Mouse (Mus musculus): ENCODE results near the gene Pcyt1b. TPM values are rescaled to one million over a fixed set of nuclear protein-coding genes. Genes with fewer than 3 reads are reported as not detected.

Pcyt1b gene
- polyA plus RNA-seq, 1 experiment from 2014 or later: 5.6 TPM

- 0 out of 2 replicates have a peak overlapping the region, but pooled peaks have one; percentile 18 for H3K9ac ChIP-seq (replicated peaks)
- WGBS: 13% methylated on average over 19 of the region's 19 CpGs
- peak overlapping the region; percentile 53 for H3K4me2 ChIP-seq
- peak overlapping the region; percentile 87 for H3K27ac ChIP-seq
- H3K4me3 ChIP-seq (replicated peaks): peak overlapping the region; percentile 37
- H3K27me3 ChIP-seq: no peaks in the 10 kb centered on the region
- H3K36me3 ChIP-seq: no peaks in the 10 kb centered on the region
- H3K4me1 ChIP-seq (replicated peaks): no peaks in the 10 kb centered on the region
- no peaks in the 10 kb centered on the region for H3K9me3 ChIP-seq
- peak; percentile 99 for ATAC-seq (ENCODE audit: insufficient number of reproducible peaks, insufficient read depth, low FRiP score, low TSS enrichment, low read depth)
Measured at GRCm38 (mm10) chrX:93674836-93675795, 20.5 kb downstream of the Pcyt1b start.

DNA sequence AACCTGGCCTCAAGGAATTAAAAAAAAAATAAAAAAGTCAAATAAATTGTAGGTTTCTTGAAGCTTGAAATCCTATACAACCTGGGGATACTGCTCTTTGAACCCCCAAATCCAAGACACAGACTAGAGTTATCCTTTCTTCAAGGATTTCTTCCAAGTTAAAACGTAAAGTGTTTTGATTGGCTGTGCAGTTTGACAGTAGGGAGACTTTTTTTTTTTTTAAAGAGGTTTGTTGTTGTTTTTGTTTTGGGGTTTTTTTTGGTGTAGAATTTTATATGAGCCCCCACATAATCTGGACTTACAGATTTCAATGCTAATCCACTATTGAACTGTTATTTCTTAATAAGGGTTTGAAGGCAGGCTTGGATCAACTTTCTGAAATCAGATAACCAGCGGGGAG lies 21.6 kb downstream of the Pcyt1b start:
- Histone ChIP-seq H3K4me3 (replicated peaks) (peak overlapping the region; percentile 37; the same call in 1 of the 2 replicates), H3K27ac (peak overlapping the region; percentile 87; the same call in 1 of the 2 replicates), H3K27me3 (no peaks in the 10 kb centered on the region), H3K9ac (replicated peaks) (no peak overlapping the region), H3K36me3 (no peaks in the 10 kb centered on the region), H3K4me2 (peak overlapping the region; percentile 53), H3K4me1 (replicated peaks) (no peaks in the 10 kb centered on the region), H3K9me3 (no peaks in the 10 kb centered on the region)
- ATAC-seq (ENCODE audit: insufficient number of reproducible peaks, insufficient read depth, low FRiP score, low TSS enrichment, low read depth): no peak
- WGBS: 72% methylated on average over 2 of the region's 2 CpGs

DNA sequence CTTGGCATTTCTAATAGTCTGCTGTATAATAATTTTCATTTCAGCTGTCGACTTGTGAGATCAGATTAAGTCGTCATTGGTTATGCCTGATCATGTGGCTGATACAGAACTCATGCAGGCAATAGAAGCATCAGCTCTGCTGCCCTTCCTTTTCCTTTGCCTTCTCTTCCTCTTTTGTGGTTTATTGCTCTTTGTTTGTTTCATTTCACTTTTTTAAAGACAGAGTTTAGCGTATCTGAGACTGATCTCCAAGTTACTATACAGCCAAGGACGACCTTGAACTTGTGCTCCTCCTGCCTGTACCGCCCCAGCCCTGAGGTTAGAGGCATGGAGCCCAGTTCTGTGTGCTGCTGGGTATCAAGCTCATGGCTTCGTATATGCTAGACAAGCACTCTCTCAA lies 34.6 kb downstream of the Pcyt1b start:
- Histone ChIP-seq H3K27me3 (no peaks in the 10 kb centered on the region), H3K4me2 (no peak overlapping the region), H3K4me3 (replicated peaks) (no peak overlapping the region), H3K9ac (replicated peaks) (no peak overlapping the region), H3K4me1 (replicated peaks) (no peaks in the 10 kb centered on the region), H3K27ac (no peak overlapping the region), H3K9me3 (no peaks in the 10 kb centered on the region), H3K36me3 (no peaks in the 10 kb centered on the region)
- 88% methylated on average over 6 of the region's 6 CpGs for WGBS
- ATAC-seq (ENCODE audit: insufficient number of reproducible peaks, insufficient read depth, low FRiP score, low TSS enrichment, low read depth): no peak

DNA sequence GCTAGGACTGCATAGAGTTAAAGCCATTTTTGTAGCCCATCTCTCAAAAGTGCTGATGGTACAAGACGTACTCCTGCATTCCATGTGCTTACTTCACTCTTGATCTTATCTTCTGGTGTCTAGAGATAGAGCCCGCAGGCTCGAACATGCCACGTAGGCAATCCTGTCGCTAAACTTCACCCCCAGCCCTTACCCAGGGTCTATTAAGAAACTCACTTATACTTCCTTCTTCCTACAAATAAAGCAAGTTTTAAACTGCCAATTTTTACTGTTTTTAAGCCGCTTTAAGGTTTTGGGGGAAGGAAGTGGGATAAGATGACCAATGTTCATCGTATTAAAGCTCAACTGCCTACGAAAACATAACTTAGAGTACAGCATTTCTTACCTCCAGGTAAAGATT lies 36.0 kb downstream of the Pcyt1b start:
- Histone ChIP-seq H3K4me3 (replicated peaks) (no peak overlapping the region), H3K4me2 (no peak overlapping the region), H3K36me3 (no peaks in the 10 kb centered on the region), H3K9me3 (no peaks in the 10 kb centered on the region), H3K27ac (no peak overlapping the region), H3K4me1 (replicated peaks) (no peaks in the 10 kb centered on the region), H3K9ac (replicated peaks) (no peak overlapping the region), H3K27me3 (no peaks in the 10 kb centered on the region)
- 86% methylated on average over 8 of the region's 8 CpGs for WGBS
- ATAC-seq (ENCODE audit: insufficient number of reproducible peaks, insufficient read depth, low FRiP score, low TSS enrichment, low read depth): no peak

DNA sequence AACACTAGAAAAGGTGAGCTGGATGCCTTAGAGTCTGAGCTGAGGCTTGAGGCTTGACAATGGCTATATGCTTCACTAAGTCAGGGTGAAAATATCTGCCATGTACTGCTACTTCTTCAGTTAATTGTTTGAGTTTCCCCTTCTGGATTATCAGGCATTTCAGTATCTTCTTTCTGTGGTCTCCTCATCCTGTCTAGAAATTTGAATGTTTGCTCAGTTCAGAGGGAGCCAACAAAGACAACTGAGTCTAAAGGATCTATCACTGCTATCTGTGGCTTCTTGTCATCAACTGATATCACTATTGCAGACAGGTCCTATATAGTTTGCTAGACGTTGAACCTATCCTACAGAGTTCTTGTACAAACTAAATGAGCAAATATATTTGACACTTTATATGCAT lies 42.9 kb downstream of the Pcyt1b start:
- H3K9me3 ChIP-seq: no peaks in the 10 kb centered on the region
- H3K9ac ChIP-seq (replicated peaks): no peak overlapping the region
- H3K36me3 ChIP-seq: no peaks in the 10 kb centered on the region
- no peaks in the 10 kb centered on the region for H3K27me3 ChIP-seq
- H3K4me3 ChIP-seq (replicated peaks): no peak overlapping the region
- no peak overlapping the region for H3K4me2 ChIP-seq
- WGBS: 73% methylated on average over 1 of the region's 1 CpGs
- H3K27ac ChIP-seq: no peak overlapping the region
- no peak for ATAC-seq (ENCODE audit: insufficient number of reproducible peaks, insufficient read depth, low FRiP score, low TSS enrichment, low read depth)
- H3K4me1 ChIP-seq (replicated peaks): 0 out of 2 replicates have a peak, but pooled peaks cover 3% of the 10 kb centered on the region

GRCm38 (mm10) chrX:93700528-93701225 lies 46.0 kb downstream of the Pcyt1b start:
- no peak overlapping the region for H3K4me2 ChIP-seq
- 52% methylated on average over 8 of the region's 8 CpGs for WGBS

GRCm38 (mm10) chrX:93712566-93712965 lies 57.9 kb downstream of the Pcyt1b start:
- no peak overlapping the region for H3K4me3 ChIP-seq (replicated peaks)
- 85% methylated on average over 1 of the region's 1 CpGs for WGBS
- H3K27me3 ChIP-seq: no peaks in the 10 kb centered on the region
- ATAC-seq (ENCODE audit: insufficient number of reproducible peaks, insufficient read depth, low FRiP score, low TSS enrichment, low read depth): no peak
- no peaks in the 10 kb centered on the region for H3K9me3 ChIP-seq
- no peaks in the 10 kb centered on the region for H3K4me1 ChIP-seq (replicated peaks)
- no peak overlapping the region for H3K27ac ChIP-seq
- H3K9ac ChIP-seq (replicated peaks): no peak overlapping the region
- H3K36me3 ChIP-seq: no peaks in the 10 kb centered on the region
- H3K4me2 ChIP-seq: no peak overlapping the region

More at GRCm38 (mm10) chrX:93700528-93701225, 46.0 kb downstream of the Pcyt1b start:
- no peak overlapping the region for H3K4me3 ChIP-seq (replicated peaks)
- no peaks in the 10 kb centered on the region for H3K9me3 ChIP-seq
- H3K27ac ChIP-seq: no peak overlapping the region
- H3K9ac ChIP-seq (replicated peaks): no peak overlapping the region
- H3K36me3 ChIP-seq: no peaks in the 10 kb centered on the region
- H3K27me3 ChIP-seq: 0 out of 2 replicates have a peak, but pooled peaks cover 3% of the 10 kb centered on the region
- no peak; the same call in 1 of the 2 replicates for ATAC-seq (ENCODE audit: insufficient number of reproducible peaks, insufficient read depth, low FRiP score, low TSS enrichment, low read depth)
- 0 out of 2 replicates have a peak, but pooled peaks cover 3% of the 10 kb centered on the region for H3K4me1 ChIP-seq (replicated peaks)

GRCm38 (mm10) chrX:93729529-93729928 lies 74.9 kb downstream of the Pcyt1b start:
- ATAC-seq (ENCODE audit: insufficient number of reproducible peaks, insufficient read depth, low FRiP score, low TSS enrichment, low read depth): no peak
- H3K9me3 ChIP-seq: no peaks in the 10 kb centered on the region
- H3K9ac ChIP-seq (replicated peaks): no peak overlapping the region
- 94% methylated on average over 1 of the region's 1 CpGs for WGBS
- no peak overlapping the region for H3K4me2 ChIP-seq
- no peak overlapping the region for H3K27ac ChIP-seq
- H3K4me1 ChIP-seq (replicated peaks): no peaks in the 10 kb centered on the region
- no peaks in the 10 kb centered on the region for H3K27me3 ChIP-seq
- H3K36me3 ChIP-seq: no peaks in the 10 kb centered on the region
- no peak overlapping the region for H3K4me3 ChIP-seq (replicated peaks)

DNA sequence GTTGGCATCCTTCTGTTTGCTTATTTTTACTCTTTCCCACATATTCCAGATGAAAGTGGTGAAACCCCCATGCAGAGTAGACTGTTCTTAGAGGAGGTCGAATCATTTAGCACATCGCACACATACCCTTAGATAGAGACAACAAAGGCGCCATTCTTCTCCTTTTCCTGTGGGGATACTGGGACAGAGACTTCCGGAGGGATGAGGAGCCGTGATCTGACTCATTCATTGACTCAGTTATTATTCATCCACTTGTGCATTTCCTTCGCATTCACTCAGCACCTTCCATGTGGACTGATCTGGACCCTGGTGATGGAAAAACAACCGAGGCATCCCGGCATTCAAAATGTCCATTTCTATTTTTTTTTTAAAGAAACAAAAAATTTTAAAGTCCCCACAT lies 76.2 kb downstream of the Pcyt1b start:
- Histone ChIP-seq H3K27ac (no peak overlapping the region), H3K27me3 (no peaks in the 10 kb centered on the region), H3K9ac (replicated peaks) (no peak overlapping the region), H3K4me2 (no peak overlapping the region), H3K4me3 (replicated peaks) (no peak overlapping the region), H3K36me3 (no peaks in the 10 kb centered on the region), H3K9me3 (no peaks in the 10 kb centered on the region), H3K4me1 (replicated peaks) (no peaks in the 10 kb centered on the region)
- 92% methylated on average over 8 of the region's 8 CpGs for WGBS
- ATAC-seq (ENCODE audit: insufficient number of reproducible peaks, insufficient read depth, low FRiP score, low TSS enrichment, low read depth): no peak

DNA sequence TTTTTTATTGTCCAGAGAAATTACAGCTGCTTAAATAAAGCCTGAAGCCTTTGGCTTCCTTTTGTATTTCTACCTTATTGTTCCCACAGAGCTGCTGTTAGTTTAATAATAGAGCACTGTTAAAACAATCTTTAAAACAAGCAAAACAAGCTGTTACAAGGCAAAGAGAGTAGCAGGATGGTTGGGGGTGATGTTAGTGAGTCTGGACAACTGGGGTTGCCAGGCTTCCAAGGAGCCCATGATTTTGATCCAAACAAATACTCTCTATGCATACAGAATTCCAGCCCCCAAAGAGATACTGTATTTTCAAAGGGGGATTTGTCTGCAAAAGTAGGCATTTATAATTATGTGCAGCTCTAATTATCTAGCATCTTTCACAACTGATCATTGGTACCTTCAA lies 77.7 kb downstream of the Pcyt1b start:
- H3K36me3 ChIP-seq: no peaks in the 10 kb centered on the region
- H3K9me3 ChIP-seq: no peaks in the 10 kb centered on the region
- no peak overlapping the region for H3K9ac ChIP-seq (replicated peaks)
- H3K4me2 ChIP-seq: no peak overlapping the region
- H3K4me3 ChIP-seq (replicated peaks): no peak overlapping the region
- H3K27me3 ChIP-seq: no peaks in the 10 kb centered on the region
- no peaks in the 10 kb centered on the region for H3K4me1 ChIP-seq (replicated peaks)
- H3K27ac ChIP-seq: no peak overlapping the region
- no peak for ATAC-seq (ENCODE audit: insufficient number of reproducible peaks, insufficient read depth, low FRiP score, low TSS enrichment, low read depth)

DNA sequence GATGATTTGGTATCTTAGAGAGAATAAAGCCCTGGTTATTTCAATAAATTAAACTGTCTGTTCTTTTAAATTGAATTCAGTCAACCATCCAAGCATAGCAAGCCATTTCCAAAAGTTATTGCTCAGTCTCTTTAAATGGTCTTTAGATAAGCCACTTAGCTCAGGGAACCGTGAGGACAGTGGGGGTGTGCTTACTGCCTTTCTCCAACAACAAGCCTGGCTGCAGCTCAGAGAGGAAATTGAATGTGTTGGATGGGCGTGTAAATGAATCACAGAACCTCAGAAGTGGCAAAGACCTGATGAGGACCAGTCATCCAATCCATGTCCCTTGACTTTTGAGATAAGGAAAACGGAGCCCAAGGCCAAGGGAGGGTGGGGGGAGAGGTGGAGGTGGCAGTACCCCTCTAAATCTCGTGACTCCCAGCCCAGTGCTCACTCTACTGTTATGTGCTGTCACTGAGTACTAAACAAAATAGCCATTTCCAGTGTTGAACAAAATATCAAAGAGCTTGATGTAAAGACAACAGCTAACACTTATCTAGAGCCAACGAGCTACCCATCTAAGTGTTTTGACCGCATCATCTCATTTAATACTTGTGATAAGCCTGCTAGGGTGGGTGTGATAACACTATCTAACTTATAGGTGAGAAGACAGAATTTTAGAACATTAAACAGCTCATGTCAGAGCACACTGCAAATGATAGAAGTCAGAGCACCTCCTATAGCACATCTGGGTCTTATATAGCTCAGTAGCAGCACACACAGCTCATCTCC lies 78.5 kb downstream of the Pcyt1b start:
- Histone ChIP-seq H3K9ac (replicated peaks) (no peak overlapping the region), H3K27ac (no peak overlapping the region), H3K9me3 (no peaks in the 10 kb centered on the region), H3K4me2 (no peak overlapping the region), H3K36me3 (no peaks in the 10 kb centered on the region), H3K4me3 (replicated peaks) (no peak overlapping the region), H3K27me3 (no peaks in the 10 kb centered on the region), H3K4me1 (replicated peaks) (no peaks in the 10 kb centered on the region)
- no peak for ATAC-seq (ENCODE audit: insufficient number of reproducible peaks, insufficient read depth, low FRiP score, low TSS enrichment, low read depth)
- WGBS: 67% methylated on average over 6 of the region's 6 CpGs
